Comparison of ENCODE assay signal across 8 mouse cellular contexts in genomic region chr11:120990126-120990781, GRCm38 (mm10). TPM values are rescaled to one million over a fixed set of nuclear protein-coding genes. Genes with fewer than 3 reads are reported as not detected.
A peak's percentile ranks its signal among the peaks of the same experiment; 100 is the strongest.
DNase-seq lines count a peak whose midpoint lies in the region; ATAC-seq lines count a peak whose summit lies in the region.

No protein-coding gene starts in this region.

- 2% methylated on average over 26 of the region's 35 CpGs for WGBS in limb, embryonic 12.5 days
- WGBS in midbrain, embryonic 11.5 days = 0% methylated on average over 9 of the region's 35 CpGs
- 2% methylated on average over 26 of the region's 35 CpGs for WGBS in stomach, embryonic 15.5 days

- ATAC-seq in erythroid progenitor cell, adult 5-6 weeks (replicated peaks; ENCODE audit: low FRiP score, poor library complexity, severe bottlenecking) = peak; percentile 61
- peak; percentile 3; the same call in 1 of the 2 replicates for ATAC-seq in limb, embryonic 12.5 days (ENCODE audit: insufficient number of reproducible peaks, insufficient read depth, low FRiP score, low TSS enrichment, low read depth)
- peak; percentile 61 for ATAC-seq in midbrain, embryonic 11.5 days (ENCODE audit: low FRiP score)
- no peak; the same call in 1 of the 2 replicates for ATAC-seq in stomach, embryonic 15.5 days (ENCODE audit: insufficient read depth, low FRiP score, low read depth)

- peak overlapping the region; percentile 100 for H3K9ac ChIP-seq in limb, embryonic 12.5 days (replicated peaks)
- H3K9ac ChIP-seq in midbrain, embryonic 11.5 days (ENCODE audit: low read length) = peak overlapping the region; percentile 100
- H3K9ac ChIP-seq in stomach, embryonic 15.5 days = peak overlapping the region; percentile 100

- H3K36me3 ChIP-seq in limb, embryonic 12.5 days = peaks cover 36% of the 10 kb centered on the region
- peaks cover 4% of the 10 kb centered on the region; the same call in 1 of the 2 replicates for H3K36me3 ChIP-seq in midbrain, embryonic 11.5 days (ENCODE audit: control insufficient read depth, insufficient read depth, low read length)
- H3K36me3 ChIP-seq in stomach, embryonic 15.5 days = no peaks in the 10 kb centered on the region

- H3K4me3 ChIP-seq in limb, embryonic 12.5 days (replicated peaks) = peak overlapping the region; percentile 100
- H3K4me3 ChIP-seq in midbrain, embryonic 11.5 days (ENCODE audit: low read depth, low read length) = peak overlapping the region; percentile 80
- peak overlapping the region; percentile 100 for H3K4me3 ChIP-seq in stomach, embryonic 15.5 days (replicated peaks)

- H3K27me3 ChIP-seq in limb, embryonic 12.5 days = no peaks in the 10 kb centered on the region
- no peaks in the 10 kb centered on the region for H3K27me3 ChIP-seq in midbrain, embryonic 11.5 days (ENCODE audit: control insufficient read depth, insufficient read depth, low read length)
- H3K27me3 ChIP-seq in stomach, embryonic 15.5 days (replicated peaks) = no peaks in the 10 kb centered on the region

- intact Hi-C loops in heart, postnatal 25 days (cut with DNase I) = no loop called here

- DNase-seq in layer of hippocampus, adult 11-12 months (ENCODE audit: low spot score) = peak; percentile 32
- no peak for DNase-seq in layer of hippocampus, adult 8-10 months (ENCODE audit: low spot score in 2 of 2)
- DNase-seq in adrenal gland, postnatal 4 days (ENCODE audit: low spot score in 2 of 2) = peak; percentile 40 to 41
- DNase-seq in heart, postnatal 25 days (ENCODE audit: low spot score) = peak; percentile 37
- peak; percentile 92 for DNase-seq in midbrain, embryonic 11.5 days (ENCODE audit: low spot score, missing footprints)

- peak overlapping the region; percentile 98 for H3K27ac ChIP-seq in limb, embryonic 12.5 days
- H3K27ac ChIP-seq in midbrain, embryonic 11.5 days (ENCODE audit: low read depth, low read length) = peak overlapping the region; percentile 94
- H3K27ac ChIP-seq in stomach, embryonic 15.5 days = peak overlapping the region; percentile 95

- peak overlapping the region; percentile 82 for H3K4me2 ChIP-seq in limb, embryonic 12.5 days
- peak overlapping the region; percentile 95 for H3K4me2 ChIP-seq in midbrain, embryonic 11.5 days
- H3K4me2 ChIP-seq in stomach, embryonic 15.5 days = peak overlapping the region; percentile 87

- peaks cover 28% of the 10 kb centered on the region for H3K4me1 ChIP-seq in limb, embryonic 12.5 days (replicated peaks)
- peaks cover 21% of the 10 kb centered on the region for H3K4me1 ChIP-seq in midbrain, embryonic 11.5 days (ENCODE audit: control insufficient read depth, insufficient read depth, low read length)
- H3K4me1 ChIP-seq in stomach, embryonic 15.5 days = peaks cover 38% of the 10 kb centered on the region

- H3K9me3 ChIP-seq in limb, embryonic 12.5 days = no peaks in the 10 kb centered on the region
- H3K9me3 ChIP-seq in midbrain, embryonic 11.5 days (ENCODE audit: control insufficient read depth, low read length) = no peaks in the 10 kb centered on the region
- H3K9me3 ChIP-seq in stomach, embryonic 15.5 days = no peaks in the 10 kb centered on the region

RNA-seq across cellular contexts. Expression of gene Csnk1d, which starts 0.9 kb away (rescaled TPM):
- total RNA-seq in layer of hippocampus, adult 8-10 months (2022) = 100 to 1,000 TPM; 120 to 153 (median 134) TPM
- total RNA-seq in adrenal gland, postnatal 4 days (2021) = 100 to 1,000 TPM; 165 to 166 TPM
- total RNA-seq in erythroid progenitor cell, adult 5-6 weeks (2015; ENCODE audit: low replicate concordance) = 7.6 and 27.7 TPM in 2 replicates
- total RNA-seq in erythroid progenitor cell, adult 5-6 weeks (2017; ENCODE audit: low replicate concordance) = 17.3 and 26.2 TPM in 2 replicates
- total RNA-seq in heart, postnatal 25 days (2021) = 10 to 100 TPM; 50.7 to 56.5 TPM
- 154 and 157 TPM in 2 replicates for polyA plus RNA-seq in limb, embryonic 12.5 days (2016; fragmentation: Nextera tagmentation; extraction: Ambion mirVana)
- 60.9 and 71.3 TPM in 2 replicates for polyA plus RNA-seq in midbrain, embryonic 11.5 days (2014; fragmentation: Nextera tagmentation; extraction: Ambion mirVana)
- polyA plus RNA-seq in stomach, embryonic 15.5 days (2015; fragmentation: Nextera tagmentation; extraction: Ambion mirVana) = 110 and 119 TPM in 2 replicates

RNA-seq across cellular contexts. Expression of gene Slc16a3, which starts 42.0 kb away (rescaled TPM):
- total RNA-seq in layer of hippocampus, adult 8-10 months (2022) = 10 to 100 TPM in 1 of 4 experiments, 1 to 10 TPM in 3; 2.1 to 11.0 (median 7.0) TPM
- total RNA-seq in adrenal gland, postnatal 4 days (2021) = 1 to 10 TPM; 6.9 to 8.6 TPM
- total RNA-seq in erythroid progenitor cell, adult 5-6 weeks (2015; ENCODE audit: low replicate concordance) = 4.7 and 5.4 TPM in 2 replicates
- 0.98 and 3.3 TPM in 2 replicates for total RNA-seq in erythroid progenitor cell, adult 5-6 weeks (2017; ENCODE audit: low replicate concordance)
- 1 to 10 TPM in 1 of 2 experiments, under 1 TPM in 1; 0.87 to 2.1 TPM for total RNA-seq in heart, postnatal 25 days (2021)
- polyA plus RNA-seq in limb, embryonic 12.5 days (2016; fragmentation: Nextera tagmentation; extraction: Ambion mirVana) = 77.0 and 77.4 TPM in 2 replicates
- polyA plus RNA-seq in midbrain, embryonic 11.5 days (2014; fragmentation: Nextera tagmentation; extraction: Ambion mirVana) = 24.1 and 30.4 TPM in 2 replicates
- 57.7 and 60.4 TPM in 2 replicates for polyA plus RNA-seq in stomach, embryonic 15.5 days (2015; fragmentation: Nextera tagmentation; extraction: Ambion mirVana)

RNA-seq across cellular contexts. Expression of gene Cd7, which starts 49.0 kb away (rescaled TPM):
- not detected for total RNA-seq in layer of hippocampus, adult 8-10 months (2022)
- under 1 TPM; 0.42 to 0.54 TPM for total RNA-seq in adrenal gland, postnatal 4 days (2021)
- 4.0 and 13.0 TPM in 2 replicates for total RNA-seq in erythroid progenitor cell, adult 5-6 weeks (2015; ENCODE audit: low replicate concordance)
- total RNA-seq in erythroid progenitor cell, adult 5-6 weeks (2017; ENCODE audit: low replicate concordance) = 1.2 TPM in 1 of 2 replicates, not detected in the other
- under 1 TPM; 0.28 to 0.57 TPM for total RNA-seq in heart, postnatal 25 days (2021)
- polyA plus RNA-seq in limb, embryonic 12.5 days (2016; fragmentation: Nextera tagmentation; extraction: Ambion mirVana) = not detected in 2 replicates
- polyA plus RNA-seq in midbrain, embryonic 11.5 days (2014; fragmentation: Nextera tagmentation; extraction: Ambion mirVana) = not detected in 2 replicates
- 2.6 and 3.3 TPM in 2 replicates for polyA plus RNA-seq in stomach, embryonic 15.5 days (2015; fragmentation: Nextera tagmentation; extraction: Ambion mirVana)

RNA-seq across cellular contexts. Expression of gene Ccdc57, which starts 57.6 kb away (rescaled TPM):
- total RNA-seq in layer of hippocampus, adult 8-10 months (2022) = 10 to 100 TPM in 1 of 4 experiments, 1 to 10 TPM in 3; 9.0 to 10.0 (median 9.5) TPM
- 10 to 100 TPM; 14.3 to 14.4 TPM for total RNA-seq in adrenal gland, postnatal 4 days (2021)
- total RNA-seq in erythroid progenitor cell, adult 5-6 weeks (2015; ENCODE audit: low replicate concordance) = 6.7 and 11.2 TPM in 2 replicates
- 12.1 and 13.5 TPM in 2 replicates for total RNA-seq in erythroid progenitor cell, adult 5-6 weeks (2017; ENCODE audit: low replicate concordance)
- total RNA-seq in heart, postnatal 25 days (2021) = 1 to 10 TPM; 1.2 to 1.3 TPM
- 6.4 and 7.2 TPM in 2 replicates for polyA plus RNA-seq in limb, embryonic 12.5 days (2016; fragmentation: Nextera tagmentation; extraction: Ambion mirVana)
- polyA plus RNA-seq in midbrain, embryonic 11.5 days (2014; fragmentation: Nextera tagmentation; extraction: Ambion mirVana) = 4.3 and 4.5 TPM in 2 replicates
- 4.5 and 5.6 TPM in 2 replicates for polyA plus RNA-seq in stomach, embryonic 15.5 days (2015; fragmentation: Nextera tagmentation; extraction: Ambion mirVana)

Comparison
In these comparisons a context has a peak if more than half of its experiments do, and no peak if none do; other contexts are left out.
1. DNase-seq: peak in layer of hippocampus, adult 11-12 months (single experiment), adrenal gland, postnatal 4 days (2 of 2), heart, postnatal 25 days (single experiment) and midbrain, embryonic 11.5 days (single experiment); none in layer of hippocampus, adult 8-10 months (0 of 2).
2. Peak in every context shown above with its lines, with median percentiles within 50 percentile points of each other: H3K27ac ChIP-seq, H3K4me2 ChIP-seq, H3K4me3 ChIP-seq and H3K9ac ChIP-seq.